Mouse (Mus musculus): ENCODE data around the gene Grap. TPM values are rescaled to one million over a fixed set of nuclear protein-coding genes. Genes with fewer than 3 reads are reported as not detected.

Gene Grap
- polyA plus RNA-seq, 1 experiment from 2014 or later: 8.5 TPM

DNA sequence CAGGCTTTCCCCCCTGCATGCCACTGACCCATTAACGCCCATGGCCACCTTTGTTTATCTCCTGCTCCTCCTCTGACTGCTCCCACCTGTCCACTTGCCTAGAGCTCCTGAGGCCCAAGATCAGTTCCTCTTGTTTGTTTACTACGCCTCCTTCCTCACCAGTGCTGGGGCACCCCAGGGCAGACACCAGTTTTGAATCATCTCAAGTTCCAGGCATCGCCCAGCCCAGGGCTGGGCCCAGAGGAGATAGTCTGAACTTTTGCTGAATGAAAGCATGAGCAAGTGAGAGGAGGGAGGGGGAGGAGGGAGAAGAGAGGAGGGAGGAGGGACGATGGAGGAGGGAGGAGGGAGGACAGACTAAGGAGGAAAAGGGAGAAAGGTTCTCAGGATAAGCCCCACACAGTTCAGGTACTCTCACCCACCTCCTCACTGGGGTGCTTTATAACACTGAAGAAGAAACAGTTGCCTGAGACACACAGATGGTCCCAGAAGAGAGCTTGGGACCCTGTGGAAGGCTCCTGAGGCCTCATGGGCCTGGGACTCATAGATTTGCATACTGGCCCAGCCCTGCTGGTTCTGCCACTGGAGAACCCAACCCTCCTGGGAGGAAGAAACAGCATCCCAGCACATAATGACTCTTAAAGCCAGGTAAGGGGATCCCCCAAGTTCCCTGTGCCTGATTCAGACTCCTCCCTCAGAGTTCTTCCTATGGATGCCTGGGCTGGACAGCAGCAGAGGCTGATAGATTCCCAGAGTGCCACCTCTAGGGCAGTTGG, 26.2 kb downstream of the Grap start:
- no peak for ATAC-seq (ENCODE audit: insufficient read depth, low FRiP score, low TSS enrichment)

DNA sequence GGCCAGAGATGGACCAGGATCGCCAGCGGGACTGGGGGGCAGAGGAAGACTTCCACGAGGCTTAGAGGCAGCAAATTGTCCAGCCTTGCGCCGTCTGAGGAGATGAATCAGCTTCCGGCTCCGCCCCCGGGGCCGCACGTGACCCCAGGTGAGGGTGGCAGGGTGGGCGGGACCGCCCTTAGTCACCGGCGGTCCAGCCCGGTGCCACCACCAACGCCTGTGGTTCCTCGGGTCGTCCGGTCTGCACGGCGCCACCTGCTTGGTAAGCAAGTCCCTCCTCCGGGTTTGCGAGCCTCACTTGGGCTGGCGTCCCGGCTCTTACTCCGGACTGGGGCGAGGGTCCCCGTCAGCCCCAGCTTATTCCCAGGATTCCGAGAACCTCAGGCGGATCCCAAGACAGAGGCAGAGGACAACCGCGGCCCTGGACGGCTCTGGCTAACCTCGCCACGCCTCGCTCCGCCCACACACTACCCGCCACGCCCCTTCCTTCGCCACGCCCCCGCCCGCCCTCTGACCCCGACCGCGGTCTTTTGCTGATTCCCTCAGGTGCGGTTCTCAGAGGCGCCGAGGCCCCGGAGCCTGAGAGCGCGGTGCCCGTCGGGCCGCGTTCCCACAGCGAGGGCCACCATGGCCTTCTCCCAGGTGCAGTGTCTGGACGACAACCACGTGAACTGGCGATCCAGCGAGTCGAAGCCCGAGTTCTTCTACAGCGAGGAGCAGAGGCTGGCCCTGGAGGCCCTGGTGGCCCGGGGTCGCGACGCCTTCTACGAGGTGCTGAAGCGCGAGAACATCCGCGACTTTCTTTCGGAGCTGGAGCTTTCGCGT, 31.1 kb downstream of the Grap start, which contains the start of gene Fam83g:
Gene Fam83g (plus strand): TSS at position 185 of the 825 bp plus-strand sequence.
- WGBS: under 1% methylated on average over 76 of the region's 76 CpGs
- 0 out of 2 replicates have a peak, but pooled peaks cover 4% of the 10 kb centered on the region for H3K4me1 ChIP-seq (ENCODE audit: control insufficient read depth, insufficient read depth, low read length)
- peak within 1 kb of the TSS; percentile 26; the same call in 1 of the 2 replicates for H3K9ac ChIP-seq (ENCODE audit: low read length)
- H3K4me3 ChIP-seq (ENCODE audit: low read depth, low read length): peak within 1 kb of the TSS; percentile 29
- ATAC-seq (ENCODE audit: insufficient read depth, low FRiP score, low TSS enrichment): no peak
- no peaks in the 10 kb centered on the region for H3K36me3 ChIP-seq (ENCODE audit: control insufficient read depth, insufficient read depth, low read length)
- peak within 1 kb of the TSS; percentile 52 for H3K4me2 ChIP-seq (ENCODE audit: low read depth)
- H3K27ac ChIP-seq (ENCODE audit: low read depth, low read length): no peak within 1 kb of the TSS
- peaks cover 29% of the 10 kb centered on the region for H3K27me3 ChIP-seq (ENCODE audit: control insufficient read depth, insufficient read depth, low read length)
- DNase-seq (ENCODE audit: low spot score): peak; percentile 52
- no peaks in the 10 kb centered on the region for H3K9me3 ChIP-seq (ENCODE audit: control insufficient read depth, low read length)

More for the DNA sequence above, 26.2 kb downstream of the Grap start:
- WGBS: 72% methylated on average over 4 of the region's 4 CpGs
- H3K27ac ChIP-seq (ENCODE audit: low read depth, low read length): no peak overlapping the region
- DNase-seq (ENCODE audit: low spot score): no peak
- no peaks in the 10 kb centered on the region for H3K9me3 ChIP-seq (ENCODE audit: control insufficient read depth, low read length)
- no peaks in the 10 kb centered on the region for H3K36me3 ChIP-seq (ENCODE audit: control insufficient read depth, insufficient read depth, low read length)
- H3K4me2 ChIP-seq (ENCODE audit: low read depth): no peak overlapping the region
- H3K9ac ChIP-seq (ENCODE audit: low read length): no peak overlapping the region
- H3K4me1 ChIP-seq (ENCODE audit: control insufficient read depth, insufficient read depth, low read length): peaks cover 12% of the 10 kb centered on the region
- no peak overlapping the region for H3K4me3 ChIP-seq (ENCODE audit: low read depth, low read length)
- H3K27me3 ChIP-seq (ENCODE audit: control insufficient read depth, insufficient read depth, low read length): peaks cover 13% of the 10 kb centered on the region

DNA sequence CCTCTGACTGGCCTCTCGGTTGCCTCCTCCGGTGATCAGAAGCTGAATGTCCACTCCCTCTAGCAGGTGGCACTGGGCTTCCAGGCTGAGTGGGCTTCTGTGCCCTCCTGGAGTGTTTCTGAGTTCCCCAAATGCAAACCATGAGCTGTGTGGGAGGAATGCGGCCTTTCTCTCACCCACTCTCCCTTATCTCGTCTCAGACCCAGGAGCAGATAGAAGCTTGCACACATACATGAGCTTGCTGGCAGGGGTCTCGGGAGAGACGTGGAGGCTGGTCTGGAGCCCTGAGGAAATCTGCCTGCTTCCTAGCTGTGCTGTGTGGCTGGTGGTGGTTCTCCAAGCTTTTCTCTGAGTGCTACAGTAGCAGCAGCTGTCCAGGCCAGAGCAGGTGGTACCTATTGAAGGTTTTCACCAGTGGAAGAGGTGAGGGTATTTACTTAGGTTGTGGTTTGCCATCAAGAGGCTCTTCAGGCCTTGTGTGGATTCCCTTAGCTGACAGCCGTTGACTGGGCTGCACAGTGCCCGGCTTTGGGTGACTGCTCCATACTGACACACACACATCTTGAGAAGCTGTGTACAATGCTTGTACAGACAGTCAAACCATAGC, 32.2 kb downstream of the Grap start:
- no peaks in the 10 kb centered on the region for H3K36me3 ChIP-seq (ENCODE audit: control insufficient read depth, insufficient read depth, low read length)
- 0 out of 2 replicates have a peak, but pooled peaks cover 4% of the 10 kb centered on the region for H3K4me1 ChIP-seq (ENCODE audit: control insufficient read depth, insufficient read depth, low read length)
- H3K4me3 ChIP-seq (ENCODE audit: low read depth, low read length): no peak overlapping the region
- H3K27me3 ChIP-seq (ENCODE audit: control insufficient read depth, insufficient read depth, low read length): peaks cover 29% of the 10 kb centered on the region
- no peak for ATAC-seq (ENCODE audit: insufficient read depth, low FRiP score, low TSS enrichment)
- 64% methylated on average over 8 of the region's 8 CpGs for WGBS
- H3K9me3 ChIP-seq (ENCODE audit: control insufficient read depth, low read length): no peaks in the 10 kb centered on the region
- no peak overlapping the region for H3K9ac ChIP-seq (ENCODE audit: low read length)
- no peak overlapping the region for H3K27ac ChIP-seq (ENCODE audit: low read depth, low read length)
- peak overlapping the region; percentile 52; the same call in 1 of the 2 replicates for H3K4me2 ChIP-seq (ENCODE audit: low read depth)
- no peak for DNase-seq (ENCODE audit: low spot score)

GRCm38 (mm10) chr11:61686141-61686540, 33.1 kb downstream of the Grap start:
- peaks cover 29% of the 10 kb centered on the region for H3K27me3 ChIP-seq (ENCODE audit: control insufficient read depth, insufficient read depth, low read length)
- DNase-seq (ENCODE audit: low spot score) (no peak), ATAC-seq (ENCODE audit: insufficient read depth, low FRiP score, low TSS enrichment) (no peak)
- H3K4me2 ChIP-seq (ENCODE audit: low read depth): no peak overlapping the region
- no peak overlapping the region for H3K9ac ChIP-seq (ENCODE audit: low read length)
- H3K4me1 ChIP-seq (ENCODE audit: control insufficient read depth, insufficient read depth, low read length): 0 out of 2 replicates have a peak, but pooled peaks cover 4% of the 10 kb centered on the region
- H3K9me3 ChIP-seq (ENCODE audit: control insufficient read depth, low read length): no peaks in the 10 kb centered on the region
- H3K27ac ChIP-seq (ENCODE audit: low read depth, low read length): no peak overlapping the region
- H3K4me3 ChIP-seq (ENCODE audit: low read depth, low read length): no peak overlapping the region
- H3K36me3 ChIP-seq (ENCODE audit: control insufficient read depth, insufficient read depth, low read length): no peaks in the 10 kb centered on the region
- 65% methylated on average over 2 of the region's 2 CpGs for WGBS

- 54% methylated on average over 10 of the region's 10 CpGs for WGBS
- Histone ChIP-seq H3K9ac (ENCODE audit: low read length) (no peak overlapping the region), H3K4me1 (ENCODE audit: control insufficient read depth, insufficient read depth, low read length) (0 out of 2 replicates have a peak, but pooled peaks cover 4% of the 10 kb centered on the region), H3K36me3 (ENCODE audit: control insufficient read depth, insufficient read depth, low read length) (no peaks in the 10 kb centered on the region), H3K4me2 (ENCODE audit: low read depth) (no peak overlapping the region), H3K27me3 (ENCODE audit: control insufficient read depth, insufficient read depth, low read length) (peaks cover 29% of the 10 kb centered on the region), H3K4me3 (ENCODE audit: low read depth, low read length) (no peak overlapping the region), H3K9me3 (ENCODE audit: control insufficient read depth, low read length) (no peaks in the 10 kb centered on the region), H3K27ac (ENCODE audit: low read depth, low read length) (no peak overlapping the region)
- no peak for DNase-seq (ENCODE audit: low spot score)
- ATAC-seq (ENCODE audit: insufficient read depth, low FRiP score, low TSS enrichment): no peak
Observed at GRCm38 (mm10) chr11:61686906-61687453, 33.9 kb downstream of the Grap start.

DNA sequence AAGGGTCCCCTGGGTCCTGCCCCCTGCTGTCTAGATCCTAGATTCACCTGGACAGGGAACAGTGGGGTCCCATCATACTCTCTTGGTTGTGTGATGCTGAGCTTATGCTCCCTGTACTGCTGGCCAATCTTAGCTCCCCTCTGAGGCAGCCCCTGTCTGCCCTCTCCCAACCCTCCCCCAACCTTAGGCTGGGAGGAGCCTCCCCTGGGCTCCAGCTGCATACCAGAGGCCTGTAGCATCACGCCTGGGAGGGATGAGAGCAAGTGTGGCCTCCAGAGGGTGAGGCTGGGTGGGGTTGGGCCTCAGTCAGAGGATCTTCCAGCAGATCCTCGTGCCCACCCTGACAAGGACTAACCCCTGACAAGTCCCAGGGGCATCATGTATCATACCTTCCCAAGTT, 34.5 kb downstream of the Grap start:
- DNase-seq (ENCODE audit: low spot score) (no peak), ATAC-seq (ENCODE audit: insufficient read depth, low FRiP score, low TSS enrichment) (no peak)
- WGBS: 35% methylated on average over 2 of the region's 2 CpGs
- H3K4me3 ChIP-seq (ENCODE audit: low read depth, low read length): no peak overlapping the region
- H3K9me3 ChIP-seq (ENCODE audit: control insufficient read depth, low read length): no peaks in the 10 kb centered on the region
- H3K4me1 ChIP-seq (ENCODE audit: control insufficient read depth, insufficient read depth, low read length): 0 out of 2 replicates have a peak, but pooled peaks cover 4% of the 10 kb centered on the region
- H3K4me2 ChIP-seq (ENCODE audit: low read depth): no peak overlapping the region
- H3K9ac ChIP-seq (ENCODE audit: low read length): no peak overlapping the region
- H3K27ac ChIP-seq (ENCODE audit: low read depth, low read length): no peak overlapping the region
- H3K36me3 ChIP-seq (ENCODE audit: control insufficient read depth, insufficient read depth, low read length): no peaks in the 10 kb centered on the region
- H3K27me3 ChIP-seq (ENCODE audit: control insufficient read depth, insufficient read depth, low read length): peaks cover 29% of the 10 kb centered on the region

- no peaks in the 10 kb centered on the region for H3K36me3 ChIP-seq (ENCODE audit: control insufficient read depth, insufficient read depth, low read length)
- DNase-seq (ENCODE audit: low spot score) (no peak), ATAC-seq (ENCODE audit: insufficient read depth, low FRiP score, low TSS enrichment) (no peak)
- H3K9me3 ChIP-seq (ENCODE audit: control insufficient read depth, low read length): no peaks in the 10 kb centered on the region
- no peak overlapping the region for H3K27ac ChIP-seq (ENCODE audit: low read depth, low read length)
- H3K4me2 ChIP-seq (ENCODE audit: low read depth): no peak overlapping the region
- no peaks in the 10 kb centered on the region for H3K4me1 ChIP-seq (ENCODE audit: control insufficient read depth, insufficient read depth, low read length)
- H3K27me3 ChIP-seq (ENCODE audit: control insufficient read depth, insufficient read depth, low read length): no peaks in the 10 kb centered on the region
- 91% methylated on average over 5 of the region's 5 CpGs for WGBS
- H3K9ac ChIP-seq (ENCODE audit: low read length): no peak overlapping the region
- H3K4me3 ChIP-seq (ENCODE audit: low read depth, low read length): no peak overlapping the region
Observed at GRCm38 (mm10) chr11:61692996-61693395, 39.9 kb downstream of the Grap start.

DNA sequence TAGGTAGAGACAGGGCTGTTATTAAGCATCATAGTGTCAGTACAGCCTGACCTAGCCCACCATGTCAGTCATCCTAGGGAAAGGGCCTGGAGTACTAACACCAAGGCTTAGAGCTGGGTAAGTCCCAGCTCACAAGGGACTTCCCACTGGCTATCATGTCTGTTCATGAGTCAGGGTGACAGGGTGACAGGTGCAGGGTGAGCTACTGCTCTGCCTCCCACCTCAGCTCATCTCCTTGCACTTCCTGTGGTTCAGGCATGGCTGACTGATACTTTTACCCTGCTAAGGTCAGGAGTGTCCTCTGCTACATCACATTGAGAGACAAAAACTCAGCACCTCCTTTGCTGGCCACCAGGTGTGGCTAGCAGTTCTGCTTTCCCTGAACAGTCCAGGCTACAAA, 45.8 kb downstream of the Grap start:
- H3K4me2 ChIP-seq (ENCODE audit: low read depth): no peak overlapping the region
- no peak overlapping the region for H3K27ac ChIP-seq (ENCODE audit: low read depth, low read length)
- DNase-seq (ENCODE audit: low spot score) (no peak), ATAC-seq (ENCODE audit: insufficient read depth, low FRiP score, low TSS enrichment) (no peak)
- no peaks in the 10 kb centered on the region for H3K9me3 ChIP-seq (ENCODE audit: control insufficient read depth, low read length)
- H3K27me3 ChIP-seq (ENCODE audit: control insufficient read depth, insufficient read depth, low read length): no peaks in the 10 kb centered on the region
- H3K4me1 ChIP-seq (ENCODE audit: control insufficient read depth, insufficient read depth, low read length): peaks cover 14% of the 10 kb centered on the region
- no peak overlapping the region for H3K4me3 ChIP-seq (ENCODE audit: low read depth, low read length)
- H3K9ac ChIP-seq (ENCODE audit: low read length): no peak overlapping the region
- H3K36me3 ChIP-seq (ENCODE audit: control insufficient read depth, insufficient read depth, low read length): no peaks in the 10 kb centered on the region
